Mouse (Mus musculus): Measurements from ENCODE around the gene Nemf. TPM values are rescaled to one million over a fixed set of nuclear protein-coding genes. Genes with fewer than 3 reads are reported as not detected.
"Not testable (repeated sequence)": the region's sequence is repeated elsewhere in the genome, so short reads cannot be mapped to it uniquely, and the experiment has no call there.

Nemf gene
- 100 to 1,000 TPM; 213 to 440 (median 296) TPM for total RNA-seq (2018; cell fraction: chromatin; rRNA removed)
- 10 to 100 TPM; 15.9 to 30.8 (median 22.9) TPM for total RNA-seq (2018; cell fraction: cytosol; rRNA removed)
- 100 to 1,000 TPM in 17 of 26 experiments, 10 to 100 TPM in 9; 57.2 to 215 (median 111) TPM for total RNA-seq (2018; cell fraction: nucleus; rRNA removed)
- 22.9 to 41.8 TPM (median 30.3 TPM) in 3 replicates for polyA plus RNA-seq (2018)

DNA sequence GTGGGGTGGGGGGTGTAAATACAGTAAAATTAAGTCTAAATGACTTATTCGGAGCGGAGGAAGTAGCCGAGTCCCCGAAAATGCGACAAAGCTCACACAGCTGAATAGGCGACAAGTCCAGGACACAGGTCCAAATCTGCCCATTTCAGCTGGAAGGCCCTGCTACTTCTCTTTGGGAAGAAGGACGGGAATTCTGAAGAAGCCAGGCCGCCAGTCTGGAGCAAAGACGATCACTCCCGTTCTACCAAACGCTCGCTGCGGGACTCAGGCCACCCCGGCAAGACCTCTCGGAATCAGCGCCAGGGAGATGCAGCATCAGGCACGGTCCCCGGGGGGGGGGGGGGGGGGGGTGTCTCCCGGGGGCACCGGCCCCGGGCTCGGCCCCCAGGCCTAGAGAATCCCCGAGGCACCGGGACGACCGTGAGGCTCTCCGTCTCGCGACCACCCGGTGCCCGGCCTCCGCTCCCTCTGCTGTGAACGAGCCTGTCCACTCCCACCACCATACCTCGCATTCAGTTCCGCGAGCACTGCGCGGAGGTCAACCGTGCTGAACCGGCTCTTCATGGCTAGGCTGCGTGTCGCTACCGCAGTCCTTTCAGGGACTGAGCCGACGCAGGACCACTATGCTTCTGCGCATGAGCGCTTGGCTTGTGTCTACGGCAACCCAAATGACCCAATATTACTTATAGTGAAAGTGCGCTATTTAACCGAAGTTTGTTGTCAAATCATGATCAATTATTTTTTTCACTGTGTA, at the start of gene Nemf:
Gene Nemf (minus strand): TSS at position 620 of the 754 bp plus-strand sequence.
- peak within 1 kb of the TSS; percentile 51 for H3K27ac ChIP-seq
- H3K4me3 ChIP-seq (ENCODE audit: inconsistent target), result peak within 1 kb of the TSS; percentile 87
- H3K36me3 ChIP-seq (ENCODE audit: inconsistent target), result peaks cover 17% of the 10 kb centered on the region; the same call in 1 of the 2 replicates
- WGBS (ENCODE audit: missing documents), result 1% methylated on average over 37 of the region's 50 CpGs
- H3K79me2 ChIP-seq (ENCODE audit: inconsistent target), result peaks cover 32% of the 10 kb centered on the region

DNA sequence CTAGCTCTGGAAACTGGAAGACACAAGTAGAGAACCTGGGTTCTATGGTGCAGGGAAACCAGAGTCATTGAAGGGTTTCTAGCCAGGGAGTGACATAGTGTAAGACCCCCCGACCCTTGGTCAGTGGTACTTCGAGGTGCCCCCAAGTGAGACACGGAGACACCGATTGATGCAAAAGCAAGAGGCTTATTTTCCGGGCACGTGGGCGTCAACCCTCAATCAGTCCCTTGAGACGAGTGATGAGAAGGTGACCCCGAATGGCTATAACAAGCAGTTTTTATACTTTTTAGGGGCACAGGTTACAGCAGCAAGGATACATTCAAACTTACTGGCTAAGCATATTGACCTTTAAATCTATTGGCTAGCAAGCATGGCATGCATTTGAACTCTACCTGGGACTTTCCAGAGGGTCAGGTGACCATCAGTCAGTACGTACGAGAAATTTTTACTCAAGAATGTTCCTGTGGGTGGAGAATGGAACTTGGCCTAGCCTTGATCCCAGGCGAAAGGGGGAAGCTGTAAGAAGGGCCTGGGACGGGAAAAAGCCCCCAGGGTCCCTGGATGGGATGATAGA, 45.7 kb upstream of the Nemf start:
- no peaks in the 10 kb centered on the region for H3K36me3 ChIP-seq (ENCODE audit: inconsistent target)
- WGBS (ENCODE audit: missing documents), result 91% methylated on average over 13 of the region's 13 CpGs
- no peaks in the 10 kb centered on the region for H3K79me2 ChIP-seq (ENCODE audit: inconsistent target)
- H3K27ac ChIP-seq, result no peak overlapping the region
- H3K4me3 ChIP-seq (ENCODE audit: inconsistent target), result no peak overlapping the region

DNA sequence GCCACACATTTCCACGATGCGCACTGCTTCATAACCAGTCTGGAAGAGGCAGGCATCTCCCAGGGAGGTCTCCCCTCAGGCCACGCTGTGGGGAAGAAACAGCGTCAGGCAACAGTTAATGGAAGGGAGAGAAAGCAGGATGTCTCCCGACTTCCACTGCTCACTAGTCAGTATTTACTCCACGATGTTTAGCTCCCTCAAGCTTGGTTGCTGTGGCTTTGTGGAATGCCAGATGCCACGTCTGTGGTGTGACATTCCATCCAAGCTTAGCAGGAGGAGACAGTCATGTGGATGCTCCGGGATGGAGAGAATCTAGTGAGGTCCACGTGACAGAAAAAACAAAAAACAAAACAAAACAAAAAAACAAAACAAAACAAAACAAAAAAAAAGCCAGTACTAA, 45.1 kb upstream of the Nemf start:
- 84% methylated on average over 9 of the region's 9 CpGs for WGBS (ENCODE audit: missing documents)
- Histone ChIP-seq H3K79me2 (ENCODE audit: inconsistent target) (no peaks in the 10 kb centered on the region), H3K27ac (no peak overlapping the region)

DNA sequence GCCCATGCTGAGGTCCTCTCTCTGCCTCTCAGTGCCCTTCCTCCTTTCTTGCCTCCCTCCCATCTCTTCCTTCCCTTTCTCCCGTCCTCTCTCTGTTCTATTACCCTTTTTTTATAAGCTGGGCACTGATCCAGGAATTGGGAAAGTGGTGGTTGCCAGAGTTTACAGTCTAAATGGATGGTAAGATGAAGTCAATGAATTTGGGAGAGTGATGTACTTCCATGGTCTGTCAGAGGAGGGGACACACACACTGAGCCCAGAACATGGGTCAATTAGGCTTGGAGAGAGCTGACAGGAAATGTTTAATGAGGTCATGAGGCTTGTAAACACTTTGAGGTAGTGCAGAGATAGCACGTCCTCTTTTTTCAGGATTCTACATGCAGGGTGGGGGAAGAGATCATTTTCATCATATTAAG, 43.9 kb upstream of the Nemf start:
- no peak overlapping the region for H3K4me3 ChIP-seq (ENCODE audit: inconsistent target)
- H3K79me2 ChIP-seq (ENCODE audit: inconsistent target), result no peaks in the 10 kb centered on the region
- no peaks in the 10 kb centered on the region for H3K36me3 ChIP-seq (ENCODE audit: inconsistent target)
- 4% methylated on average over 2 of the region's 2 CpGs for WGBS (ENCODE audit: missing documents)
- H3K27ac ChIP-seq, result peak overlapping the region; percentile 46

More for the DNA sequence above, 45.1 kb upstream of the Nemf start:
- no peak overlapping the region for H3K4me3 ChIP-seq (ENCODE audit: inconsistent target)
- no peaks in the 10 kb centered on the region for H3K36me3 ChIP-seq (ENCODE audit: inconsistent target)

DNA sequence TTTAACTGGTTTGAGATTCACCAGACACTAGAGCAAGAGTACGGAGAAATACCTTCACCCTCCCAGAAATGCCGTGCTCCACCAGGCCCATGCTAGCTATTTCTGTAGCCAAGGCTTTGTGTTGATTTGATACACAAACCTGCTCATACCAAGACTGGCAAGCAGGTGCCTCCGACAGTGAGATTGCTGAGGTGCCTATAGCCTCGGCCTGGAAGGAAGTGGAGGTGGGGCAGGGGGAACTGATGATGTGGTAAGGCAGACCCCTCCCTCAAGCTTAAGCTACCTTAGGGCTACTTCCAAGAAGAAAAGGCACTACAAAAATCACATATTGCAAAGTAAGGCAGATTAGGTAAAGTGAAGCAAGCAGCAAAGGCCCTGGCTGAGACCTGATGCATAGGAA, 43.4 kb upstream of the Nemf start:
- H3K36me3 ChIP-seq (ENCODE audit: inconsistent target), result no peaks in the 10 kb centered on the region
- no peak overlapping the region for H3K4me3 ChIP-seq (ENCODE audit: inconsistent target)
- WGBS (ENCODE audit: missing documents), result 80% methylated on average over 4 of the region's 4 CpGs
- no peaks in the 10 kb centered on the region for H3K79me2 ChIP-seq (ENCODE audit: inconsistent target)
- peak overlapping the region; percentile 46 for H3K27ac ChIP-seq

DNA sequence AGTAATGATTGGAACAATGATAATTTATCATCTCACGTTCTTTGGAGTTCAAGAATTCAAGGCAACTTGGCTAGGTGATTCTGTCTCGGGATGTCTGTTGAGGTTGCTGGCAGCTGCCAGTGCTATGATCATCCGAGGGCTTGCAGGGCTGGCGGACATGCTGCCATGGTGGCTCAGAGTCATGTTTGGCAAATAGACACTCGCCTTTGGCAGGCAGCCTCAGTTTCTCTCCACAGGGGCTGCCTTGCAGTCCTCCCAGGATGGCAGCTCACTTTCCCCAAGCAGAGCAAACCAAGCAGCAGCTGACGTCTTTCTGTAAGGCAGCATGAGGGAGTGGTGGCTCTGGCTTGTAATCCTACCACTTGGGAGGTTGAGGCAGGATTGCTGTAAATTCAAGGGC, 37.5 kb upstream of the Nemf start:
- WGBS (ENCODE audit: missing documents), result 96% methylated on average over 6 of the region's 6 CpGs
- no peak overlapping the region for H3K27ac ChIP-seq
- no peak overlapping the region for H3K4me3 ChIP-seq (ENCODE audit: inconsistent target)
- no peaks in the 10 kb centered on the region for H3K79me2 ChIP-seq (ENCODE audit: inconsistent target)
- no peaks in the 10 kb centered on the region for H3K36me3 ChIP-seq (ENCODE audit: inconsistent target)

DNA sequence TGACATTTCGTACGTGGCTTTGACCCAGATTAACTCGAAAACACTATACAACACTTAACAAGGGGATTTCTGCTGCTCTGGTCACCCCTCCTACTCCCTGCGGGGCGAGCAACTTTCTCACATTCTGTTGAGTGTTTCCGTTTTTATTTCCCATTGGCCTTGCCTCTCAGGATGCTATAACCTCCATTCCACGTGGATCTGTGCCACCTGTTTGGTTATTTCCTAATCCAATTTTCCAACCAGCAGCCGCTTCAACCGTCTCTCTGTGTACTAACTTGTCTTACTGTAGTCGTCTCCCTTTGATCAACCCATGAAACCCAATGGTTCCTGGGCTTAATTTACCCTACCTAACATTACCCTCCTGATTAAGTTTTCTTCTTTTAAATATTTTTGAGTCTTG, 36.1 kb upstream of the Nemf start:
- WGBS (ENCODE audit: missing documents), result 91% methylated on average over 10 of the region's 10 CpGs

DNA sequence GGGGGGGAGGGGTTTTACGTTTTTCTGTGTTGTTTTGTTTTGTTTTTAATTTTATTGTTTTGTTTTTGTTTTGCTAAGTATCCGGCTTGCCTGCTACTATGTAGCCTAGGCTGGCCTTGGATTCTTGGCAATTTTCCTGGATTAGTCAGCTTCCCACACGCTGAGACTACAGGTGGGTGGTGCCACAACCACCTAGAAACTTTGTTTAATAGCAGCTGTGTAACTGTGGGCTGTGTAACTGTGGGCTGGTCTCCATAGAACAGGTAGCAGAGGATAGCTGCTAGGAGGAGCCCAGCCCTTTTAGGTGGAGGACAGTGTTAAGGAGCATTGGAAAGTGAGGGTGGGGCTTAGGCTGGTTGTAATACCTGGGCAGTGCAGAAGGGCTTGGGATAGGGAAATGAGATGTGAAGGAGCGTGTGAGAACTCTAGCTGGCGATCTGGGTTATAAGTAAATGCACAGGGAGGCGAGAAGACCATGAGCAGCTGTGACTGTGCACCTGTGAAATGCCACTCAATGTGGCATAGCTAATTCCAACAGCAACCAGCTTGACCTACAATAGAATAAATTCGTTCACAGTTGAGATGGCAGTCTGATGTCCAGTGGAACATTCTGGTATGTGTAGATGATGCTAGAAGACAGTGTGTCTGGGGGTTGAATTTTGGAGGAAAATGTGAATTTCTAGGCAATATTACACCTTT, 33.2 kb upstream of the Nemf start:
- no peak overlapping the region for H3K27ac ChIP-seq
- H3K4me3 ChIP-seq (ENCODE audit: inconsistent target), result no peak overlapping the region
- H3K36me3 ChIP-seq (ENCODE audit: inconsistent target), result no peaks in the 10 kb centered on the region
- H3K79me2 ChIP-seq (ENCODE audit: inconsistent target), result no peaks in the 10 kb centered on the region
- WGBS (ENCODE audit: missing documents), result 88% methylated on average over 6 of the region's 7 CpGs

More for the DNA sequence above, 36.1 kb upstream of the Nemf start:
- Histone ChIP-seq H3K79me2 (ENCODE audit: inconsistent target) (no peaks in the 10 kb centered on the region), H3K4me3 (ENCODE audit: inconsistent target) (no peak overlapping the region), H3K36me3 (ENCODE audit: inconsistent target) (no peaks in the 10 kb centered on the region), H3K27ac (no peak overlapping the region)

DNA sequence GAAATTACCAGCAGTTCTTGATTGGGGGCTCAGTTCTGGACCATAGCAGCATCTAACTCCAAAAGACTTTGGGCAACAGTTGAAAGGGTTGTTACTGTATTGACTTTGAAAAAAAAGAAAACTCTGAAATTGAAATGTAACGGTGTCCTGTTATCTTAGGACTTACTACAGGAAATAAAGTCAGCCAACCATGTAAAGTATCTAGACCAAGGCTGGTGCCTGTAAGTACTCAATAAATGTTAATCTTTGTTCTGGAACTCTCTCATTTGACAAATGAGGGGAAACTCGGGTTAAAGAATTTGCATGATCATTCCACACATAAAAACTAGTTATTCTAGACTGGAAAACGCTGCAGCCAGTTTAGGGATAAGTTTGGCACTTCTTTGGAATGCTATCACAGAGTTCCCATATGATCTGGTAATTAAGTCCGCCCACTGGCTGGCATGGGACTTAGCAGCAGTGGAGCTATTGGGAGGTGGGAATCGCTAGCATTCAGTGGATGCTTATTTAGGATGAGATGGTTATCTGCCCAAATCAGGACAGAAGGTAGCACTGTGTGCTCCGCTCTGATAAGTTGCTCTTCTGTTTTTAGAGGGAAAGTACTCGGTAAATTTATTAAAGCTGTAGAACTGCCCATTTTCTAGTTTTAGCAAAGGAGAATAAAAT, 32.4 kb upstream of the Nemf start:
- H3K79me2 ChIP-seq (ENCODE audit: inconsistent target), result no peaks in the 10 kb centered on the region
- no peak overlapping the region for H3K27ac ChIP-seq
- no peak overlapping the region for H3K4me3 ChIP-seq (ENCODE audit: inconsistent target)
- no peaks in the 10 kb centered on the region for H3K36me3 ChIP-seq (ENCODE audit: inconsistent target)
- 89% methylated on average over 7 of the region's 7 CpGs for WGBS (ENCODE audit: missing documents)

DNA sequence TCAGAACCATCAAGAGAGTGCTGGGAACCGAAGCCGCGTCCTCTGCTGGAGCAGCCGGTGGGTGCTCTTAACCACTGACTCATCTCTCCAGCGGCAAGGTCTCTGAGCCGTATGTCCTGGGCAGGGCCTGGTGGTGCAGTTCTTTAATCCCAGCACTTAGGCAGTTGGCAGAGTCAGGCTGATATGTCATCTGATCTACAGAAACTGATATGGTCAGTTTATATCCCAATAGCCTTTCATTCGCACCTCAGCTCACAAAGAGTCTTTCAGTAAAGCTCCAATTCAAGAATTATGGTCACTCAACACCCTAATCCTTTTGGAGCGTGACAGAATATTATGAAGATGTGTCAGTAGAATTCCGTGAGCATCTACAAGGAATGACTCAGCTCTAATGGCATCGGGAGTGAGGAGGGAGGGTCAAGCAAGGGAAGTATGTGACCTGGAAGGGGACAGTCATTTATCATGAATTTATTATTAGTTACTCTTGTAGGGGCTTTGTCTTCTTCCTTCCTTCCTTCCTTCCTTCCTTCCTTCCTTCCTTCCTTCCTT, 31.4 kb upstream of the Nemf start:
- no peaks in the 10 kb centered on the region for H3K79me2 ChIP-seq (ENCODE audit: inconsistent target)
- no peaks in the 10 kb centered on the region for H3K36me3 ChIP-seq (ENCODE audit: inconsistent target)
- WGBS (ENCODE audit: missing documents), result 95% methylated on average over 10 of the region's 10 CpGs
- H3K4me3 ChIP-seq (ENCODE audit: inconsistent target), result no peak overlapping the region
- H3K27ac ChIP-seq, result no peak overlapping the region

DNA sequence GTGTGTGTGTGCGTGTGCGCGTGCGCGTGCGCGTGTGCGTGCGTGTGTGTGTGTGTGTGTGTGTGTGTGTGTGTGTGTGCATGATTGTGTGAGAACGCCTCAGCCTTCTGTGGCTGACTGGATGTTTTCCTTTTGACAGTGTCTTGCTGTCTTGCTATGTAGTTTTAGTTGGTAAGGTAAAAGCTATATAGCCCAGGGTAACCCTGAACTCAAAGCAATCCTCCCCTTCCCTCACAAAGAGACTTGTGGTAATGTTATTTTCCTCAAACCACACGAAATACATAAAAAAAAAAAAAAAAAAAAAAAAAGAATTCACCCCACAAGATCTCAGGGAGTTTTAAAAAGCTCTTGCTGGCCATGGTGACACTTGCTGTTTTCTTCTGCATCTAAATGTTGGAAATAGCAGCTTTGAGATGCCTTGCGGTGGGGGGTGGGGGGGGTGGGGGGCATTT, 29.3 kb upstream of the Nemf start:
- H3K4me3 ChIP-seq (ENCODE audit: inconsistent target); H3K36me3 ChIP-seq (ENCODE audit: inconsistent target); H3K79me2 ChIP-seq (ENCODE audit: inconsistent target); H3K27ac ChIP-seq: not testable (repeated sequence)
- 78% methylated on average over 1 of the region's 12 CpGs for WGBS (ENCODE audit: missing documents)

DNA sequence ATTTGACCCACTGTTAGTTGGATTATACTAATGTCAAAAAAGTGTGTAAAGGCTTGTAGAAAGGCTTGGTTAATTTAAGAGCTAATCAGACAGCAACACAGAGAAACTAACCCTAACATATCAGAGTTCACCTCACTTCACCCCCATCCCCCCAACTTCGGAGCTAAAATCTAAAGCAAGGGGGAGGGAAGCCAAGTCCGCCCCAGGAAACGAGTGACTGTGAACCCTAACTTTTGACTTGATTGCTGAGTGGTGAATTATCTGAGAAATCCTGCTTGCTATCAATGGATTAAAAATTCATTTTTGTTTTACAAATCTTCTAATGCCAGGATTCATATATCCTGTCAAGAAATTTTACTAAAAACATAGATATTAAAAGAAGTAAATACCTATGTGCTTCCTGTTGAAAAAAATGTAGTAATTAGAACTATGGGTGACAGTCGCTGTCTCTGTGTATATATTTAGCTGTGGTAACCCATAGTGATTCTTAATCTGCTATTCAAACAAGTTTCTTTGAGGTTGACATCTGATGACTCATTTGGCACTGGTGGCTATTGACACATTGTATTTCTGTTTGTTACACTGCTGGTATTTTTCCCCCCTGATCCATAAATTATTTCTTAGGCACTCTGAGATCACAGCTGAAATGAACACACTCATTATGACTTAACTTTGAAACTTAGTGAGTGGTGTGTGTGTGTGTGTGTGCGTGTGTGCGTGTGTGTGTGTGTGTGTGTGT, 28.7 kb upstream of the Nemf start:
- Histone ChIP-seq H3K27ac (no peak overlapping the region), H3K36me3 (ENCODE audit: inconsistent target) (no peaks in the 10 kb centered on the region), H3K79me2 (ENCODE audit: inconsistent target) (no peaks in the 10 kb centered on the region), H3K4me3 (ENCODE audit: inconsistent target) (no peak overlapping the region)
- 44% methylated on average over 4 of the region's 6 CpGs for WGBS (ENCODE audit: missing documents)

DNA sequence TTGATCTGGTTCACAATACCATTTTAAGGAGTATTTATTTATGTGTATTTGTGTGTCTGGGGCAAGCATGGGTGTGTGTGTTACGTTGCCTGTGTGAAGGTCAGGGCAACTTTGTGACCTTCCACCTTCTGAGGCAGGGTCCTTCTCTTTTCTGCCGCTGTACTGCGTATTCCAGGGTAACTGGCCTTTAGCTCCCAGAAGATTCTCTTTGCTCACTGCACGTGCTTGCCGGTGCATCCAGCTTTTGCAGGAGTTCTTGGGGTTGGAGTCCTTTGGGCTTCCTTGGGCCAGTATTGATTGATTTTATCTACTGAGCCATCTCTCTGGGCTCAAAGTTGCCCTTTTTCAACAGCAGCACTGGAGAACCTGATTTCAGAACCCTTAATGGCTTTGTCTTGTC, 27.6 kb upstream of the Nemf start:
- 96% methylated on average over 5 of the region's 5 CpGs for WGBS (ENCODE audit: missing documents)

More for the DNA sequence above, 27.6 kb upstream of the Nemf start:
- Histone ChIP-seq H3K79me2 (ENCODE audit: inconsistent target) (no peaks in the 10 kb centered on the region), H3K4me3 (ENCODE audit: inconsistent target) (no peak overlapping the region), H3K27ac (no peak overlapping the region), H3K36me3 (ENCODE audit: inconsistent target) (no peaks in the 10 kb centered on the region)

Measured in macrophage (primary cell).